In the genomic region with DNA sequence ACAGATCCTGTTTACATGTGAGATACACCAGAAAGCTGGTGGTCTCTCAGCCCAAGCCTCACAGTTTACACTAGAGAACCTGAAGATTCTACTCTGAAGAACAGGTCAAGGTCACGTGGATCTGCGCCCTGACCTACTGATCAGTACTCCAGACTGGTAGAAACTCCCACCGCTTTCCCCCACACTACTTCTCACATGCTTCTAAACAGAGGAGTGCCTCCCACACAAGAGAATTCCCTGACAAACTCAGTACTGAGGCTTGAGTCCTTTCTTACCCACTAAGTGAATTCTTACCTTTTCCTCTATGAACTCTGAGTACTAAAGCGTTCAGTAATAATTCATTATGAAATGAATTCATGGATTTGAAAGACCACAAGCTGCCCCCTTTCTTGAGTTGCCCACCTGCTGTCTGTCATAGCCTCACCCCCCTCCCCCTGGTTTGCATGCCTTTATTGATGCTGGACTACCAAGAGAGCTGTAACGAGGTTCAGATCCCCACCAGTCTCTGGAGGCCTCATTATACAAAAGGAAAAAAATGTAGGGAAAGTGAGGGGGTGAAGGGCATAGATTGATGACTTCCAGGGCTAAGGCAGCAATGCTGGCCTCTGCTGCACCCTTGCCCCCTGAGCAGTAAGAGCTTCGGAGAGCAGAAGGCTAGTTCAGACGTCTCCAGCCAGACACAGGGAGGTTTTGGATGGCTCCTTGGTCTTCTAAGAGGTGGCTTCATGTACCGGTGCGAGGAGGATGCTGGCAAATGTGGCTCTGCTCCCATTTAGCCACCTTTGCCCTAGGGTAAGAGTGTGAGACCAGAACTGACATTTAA, we compare ENCODE assay signal across 24 mouse cellular contexts.
DNase-seq lines count a peak whose midpoint lies in the region; ATAC-seq and TF ChIP-seq lines count a peak whose summit lies in the region.
"Had no signal": no experiment of that assay in that cellular context is flagged by ENCODE, and none has a peak within 500 bp of the region (broad histone marks: within the 10 kb centered on the region; RNA-seq: fewer than 3 reads in every experiment).

No protein-coding gene starts in this region.

- ATAC-seq in hindbrain, embryonic 11.5 days (ENCODE audit: low FRiP score): peak; percentile 30; the same call in 1 of the 2 replicates
- no peak for ATAC-seq in hindbrain, embryonic 14.5 days (ENCODE audit: low FRiP score)
- ATAC-seq in midbrain, embryonic 13.5 days: peak; percentile 65
- ATAC-seq in midbrain, postnatal 0 days (ENCODE audit: low FRiP score): no peak
- ATAC-seq: forebrain, embryonic 15.5 days had no signal

- no peaks in the 10 kb centered on the region for H3K9me3 ChIP-seq in hindbrain, embryonic 11.5 days (ENCODE audit: control insufficient read depth, low read length)
- no peaks in the 10 kb centered on the region for H3K9me3 ChIP-seq in hindbrain, embryonic 14.5 days (ENCODE audit: control insufficient read depth, low read length)
- no peaks in the 10 kb centered on the region for H3K9me3 ChIP-seq in midbrain, embryonic 13.5 days
- H3K9me3 ChIP-seq in midbrain, postnatal 0 days (ENCODE audit: low read length): no peaks in the 10 kb centered on the region
- H3K9me3 ChIP-seq: forebrain, embryonic 15.5 days; hindbrain, embryonic 12.5 days; kidney, embryonic 15.5 days; limb, embryonic 12.5 days; liver, embryonic 15.5 days; neural tube, embryonic 15.5 days had no signal

- no peak overlapping the region for H3K27ac ChIP-seq in hindbrain, embryonic 11.5 days (ENCODE audit: low read depth, low read length)
- H3K27ac ChIP-seq in hindbrain, embryonic 14.5 days: no peak overlapping the region
- H3K27ac ChIP-seq in midbrain, embryonic 13.5 days: 0 out of 2 replicates have a peak overlapping the region, but pooled peaks have one; percentile 10
- no peak overlapping the region for H3K27ac ChIP-seq in midbrain, postnatal 0 days (ENCODE audit: low read depth, low read length)
- H3K27ac ChIP-seq in kidney, adult 2 months (ENCODE audit: insufficient read depth, low read depth, low read length): no peak overlapping the region
- H3K27ac ChIP-seq: forebrain, embryonic 15.5 days; hindbrain, embryonic 12.5 days; kidney, embryonic 15.5 days; limb, embryonic 12.5 days; liver, embryonic 15.5 days; neural tube, embryonic 15.5 days had no signal

- 69% methylated on average over 9 of the region's 9 CpGs for WGBS in hindbrain, embryonic 11.5 days
- WGBS in hindbrain, embryonic 14.5 days: 66% methylated on average over 9 of the region's 9 CpGs
- 68% methylated on average over 9 of the region's 9 CpGs for WGBS in midbrain, embryonic 13.5 days
- 77% methylated on average over 9 of the region's 9 CpGs for WGBS in midbrain, postnatal 0 days
- 64% methylated on average over 9 of the region's 9 CpGs for WGBS in kidney, adult 2 months

- peak; percentile 6 for DNase-seq in hindbrain, embryonic 11.5 days (ENCODE audit: low spot score)
- no peak for DNase-seq in hindbrain, embryonic 14.5 days (ENCODE audit: low spot score)
- DNase-seq in midbrain, postnatal 0 days (ENCODE audit: low spot score): no peak
- DNase-seq in forelimb bud, embryonic 11.5 days (ENCODE audit: low read depth, low spot score): peak; percentile 49
- peak; percentile 11 for DNase-seq in mesoderm, embryonic 11.5 days (ENCODE audit: low read depth, low spot score)
- no peak for DNase-seq in testis, postnatal 10 days (ENCODE audit: low spot score)
- no peak for DNase-seq in kidney, adult 2 months
- DNase-seq: adrenal gland, postnatal 25 days; B cell, adult 2 months; cerebellum, adult 2 months; cerebellum, postnatal 14 days; gastrocnemius, postnatal 10 days; heart, postnatal 14 days; kidney, adult 11 months; kidney, postnatal 25 days; lung, embryonic 14.5 days; retina, postnatal 1 day had no signal

- H3K4me3 ChIP-seq in hindbrain, embryonic 11.5 days (ENCODE audit: low read depth, low read length): no peak overlapping the region
- H3K4me3 ChIP-seq in hindbrain, embryonic 14.5 days (replicated peaks; ENCODE audit: low read length): no peak overlapping the region
- no peak overlapping the region for H3K4me3 ChIP-seq in midbrain, embryonic 13.5 days (replicated peaks)
- no peak overlapping the region for H3K4me3 ChIP-seq in midbrain, postnatal 0 days (ENCODE audit: low read depth, low read length)
- no peak overlapping the region for H3K4me3 ChIP-seq in kidney, adult 2 months (ENCODE audit: insufficient read depth, low read depth, low read length)
- H3K4me3 ChIP-seq: forebrain, embryonic 15.5 days; hindbrain, embryonic 12.5 days; kidney, embryonic 15.5 days; limb, embryonic 12.5 days; liver, embryonic 15.5 days; neural tube, embryonic 15.5 days had no signal

- H3K4me2 ChIP-seq in hindbrain, embryonic 11.5 days (replicated peaks; ENCODE audit: low read depth, low read length): no peak overlapping the region
- no peak overlapping the region for H3K4me2 ChIP-seq in hindbrain, embryonic 14.5 days (replicated peaks)
- H3K4me2 ChIP-seq in midbrain, embryonic 13.5 days (replicated peaks): no peak overlapping the region
- H3K4me2 ChIP-seq in midbrain, postnatal 0 days (ENCODE audit: low read depth, low read length, poor library complexity, severe bottlenecking): no peak overlapping the region
- H3K4me2 ChIP-seq: forebrain, embryonic 15.5 days; hindbrain, embryonic 12.5 days; kidney, embryonic 15.5 days; limb, embryonic 12.5 days; liver, embryonic 15.5 days; lung, embryonic 14.5 days; neural tube, embryonic 15.5 days had no signal

- TF ChIP-seq POLR2A in kidney, adult 2 months (IDR thresholded peaks at IDR 0.05; ENCODE audit: low read depth, low read length): no peak

- no peaks in the 10 kb centered on the region for H3K36me3 ChIP-seq in hindbrain, embryonic 11.5 days (ENCODE audit: control insufficient read depth, insufficient read depth, low read length)
- no peaks in the 10 kb centered on the region for H3K36me3 ChIP-seq in hindbrain, embryonic 14.5 days (replicated peaks; ENCODE audit: control insufficient read depth, insufficient read depth)
- H3K36me3 ChIP-seq in midbrain, embryonic 13.5 days: no peaks in the 10 kb centered on the region
- H3K36me3 ChIP-seq in midbrain, postnatal 0 days (ENCODE audit: insufficient read depth, low read length): no peaks in the 10 kb centered on the region
- H3K36me3 ChIP-seq in kidney, adult 2 months (ENCODE audit: control insufficient read depth, insufficient read depth, low read length): no peaks in the 10 kb centered on the region
- H3K36me3 ChIP-seq: forebrain, embryonic 15.5 days; hindbrain, embryonic 12.5 days; kidney, embryonic 15.5 days; limb, embryonic 12.5 days; liver, embryonic 15.5 days; neural tube, embryonic 15.5 days had no signal

- no peaks in the 10 kb centered on the region for H3K27me3 ChIP-seq in hindbrain, embryonic 11.5 days (ENCODE audit: control insufficient read depth, insufficient read depth, low read length)
- H3K27me3 ChIP-seq in hindbrain, embryonic 14.5 days (ENCODE audit: control insufficient read depth, insufficient read depth, low read length): no peaks in the 10 kb centered on the region
- H3K27me3 ChIP-seq in midbrain, embryonic 13.5 days: no peaks in the 10 kb centered on the region
- no peaks in the 10 kb centered on the region for H3K27me3 ChIP-seq in midbrain, postnatal 0 days (ENCODE audit: insufficient read depth, low read length)
- no peaks in the 10 kb centered on the region for H3K27me3 ChIP-seq in kidney, adult 2 months (replicated peaks; ENCODE audit: control insufficient read depth, insufficient read depth, low read length)
- H3K27me3 ChIP-seq: forebrain, embryonic 15.5 days; hindbrain, embryonic 12.5 days; kidney, embryonic 15.5 days; limb, embryonic 12.5 days; liver, embryonic 15.5 days; neural tube, embryonic 15.5 days had no signal

- no peak overlapping the region for H3K9ac ChIP-seq in hindbrain, embryonic 11.5 days (ENCODE audit: low read depth, low read length)
- no peak overlapping the region for H3K9ac ChIP-seq in hindbrain, embryonic 14.5 days
- no peak overlapping the region for H3K9ac ChIP-seq in midbrain, embryonic 13.5 days (replicated peaks)
- no peak overlapping the region for H3K9ac ChIP-seq in midbrain, postnatal 0 days (replicated peaks; ENCODE audit: low read length, poor library complexity, severe bottlenecking)
- H3K9ac ChIP-seq: forebrain, embryonic 15.5 days; hindbrain, embryonic 12.5 days; kidney, embryonic 15.5 days; limb, embryonic 12.5 days; liver, embryonic 15.5 days; lung, embryonic 14.5 days; neural tube, embryonic 15.5 days had no signal

- no peaks in the 10 kb centered on the region for H3K4me1 ChIP-seq in hindbrain, embryonic 11.5 days (replicated peaks; ENCODE audit: control insufficient read depth, insufficient read depth, low read length)
- no peaks in the 10 kb centered on the region for H3K4me1 ChIP-seq in hindbrain, embryonic 14.5 days (replicated peaks; ENCODE audit: control insufficient read depth, insufficient read depth, low read length)
- H3K4me1 ChIP-seq in midbrain, embryonic 13.5 days (replicated peaks): peaks cover 4% of the 10 kb centered on the region; the same call in 1 of the 2 replicates
- H3K4me1 ChIP-seq in midbrain, postnatal 0 days (ENCODE audit: insufficient read depth, low read length): peaks cover 3% of the 10 kb centered on the region; the same call in 1 of the 2 replicates
- no peaks in the 10 kb centered on the region for H3K4me1 ChIP-seq in kidney, adult 2 months (ENCODE audit: control insufficient read depth, insufficient read depth, low read length)
- H3K4me1 ChIP-seq: forebrain, embryonic 15.5 days; hindbrain, embryonic 12.5 days; kidney, embryonic 15.5 days; liver, embryonic 15.5 days; neural tube, embryonic 15.5 days had no signal

- no peak for TF ChIP-seq CTCF in midbrain, postnatal 0 days (IDR thresholded peaks at IDR 0.05)
- no peak for TF ChIP-seq CTCF in kidney, adult 2 months (conservative IDR thresholded peaks at IDR 0.05; ENCODE audit: insufficient read depth, insufficient read length, low read depth, low read length)

Comparison
In these comparisons a context has a peak if more than half of its experiments do, and no peak if none do; other contexts are left out.
1. ATAC-seq: peak in hindbrain, embryonic 11.5 days (single experiment) and midbrain, embryonic 13.5 days (single experiment); none in hindbrain, embryonic 14.5 days (single experiment) and midbrain, postnatal 0 days (single experiment).
2. DNase-seq: peak in hindbrain, embryonic 11.5 days (single experiment), forelimb bud, embryonic 11.5 days (single experiment) and mesoderm, embryonic 11.5 days (single experiment); none in hindbrain, embryonic 14.5 days (single experiment), midbrain, postnatal 0 days (single experiment), testis, postnatal 10 days (single experiment) and kidney, adult 2 months (single experiment).